Mouse (Mus musculus): Measurements from ENCODE around the gene Actr10. TPM values are rescaled to one million over a fixed set of nuclear protein-coding genes. Genes with fewer than 3 reads are reported as not detected.

Actr10 gene
- polyA plus RNA-seq, 1 experiment from 2014 or later: 180 TPM

GRCm38 (mm10) chr12:71001456-71001855 is 63.8 kb downstream of the Actr10 start:
- Histone ChIP-seq H3K27ac (replicated peaks) (no peak overlapping the region), H3K27me3 (no peaks in the 10 kb centered on the region), H3K4me1 (replicated peaks) (0 out of 2 replicates have a peak, but pooled peaks cover 5% of the 10 kb centered on the region), H3K9ac (no peak overlapping the region), H3K4me3 (no peak overlapping the region), H3K36me3 (peaks cover 43% of the 10 kb centered on the region), H3K4me2 (no peak overlapping the region), H3K9me3 (no peaks in the 10 kb centered on the region)
- WGBS: 62% methylated on average over 6 of the region's 6 CpGs
- no peak for ATAC-seq (ENCODE audit: low FRiP score, low read depth)

- Histone ChIP-seq H3K36me3 (peaks cover 54% of the 10 kb centered on the region), H3K9ac (no peak overlapping the region), H3K4me1 (replicated peaks) (0 out of 2 replicates have a peak, but pooled peaks cover 2% of the 10 kb centered on the region), H3K4me2 (no peak overlapping the region), H3K27me3 (no peaks in the 10 kb centered on the region), H3K27ac (replicated peaks) (no peak overlapping the region), H3K9me3 (no peaks in the 10 kb centered on the region), H3K4me3 (no peak overlapping the region)
- WGBS: 90% methylated on average over 6 of the region's 6 CpGs
- no peak for ATAC-seq (ENCODE audit: low FRiP score, low read depth)
Measured at GRCm38 (mm10) chr12:71003760-71004426, 66.2 kb downstream of the Actr10 start.

GRCm38 (mm10) chr12:71006141-71006540 is 68.5 kb downstream of the Actr10 start:
- peaks cover 61% of the 10 kb centered on the region for H3K36me3 ChIP-seq

GRCm38 (mm10) chr12:71006901-71007300 is 69.2 kb downstream of the Actr10 start:
- Histone ChIP-seq H3K27me3 (no peaks in the 10 kb centered on the region), H3K27ac (replicated peaks) (no peak overlapping the region), H3K4me3 (no peak overlapping the region), H3K4me2 (no peak overlapping the region), H3K9ac (no peak overlapping the region), H3K36me3 (peaks cover 61% of the 10 kb centered on the region), H3K4me1 (replicated peaks) (peaks cover 2% of the 10 kb centered on the region), H3K9me3 (no peaks in the 10 kb centered on the region)
- ATAC-seq (ENCODE audit: low FRiP score, low read depth): no peak
- 91% methylated on average over 7 of the region's 7 CpGs for WGBS

More at GRCm38 (mm10) chr12:71006141-71006540, 68.5 kb downstream of the Actr10 start:
- 89% methylated on average over 6 of the region's 6 CpGs for WGBS
- Histone ChIP-seq H3K9ac (no peak overlapping the region), H3K27me3 (no peaks in the 10 kb centered on the region), H3K9me3 (no peaks in the 10 kb centered on the region), H3K4me1 (replicated peaks) (no peaks in the 10 kb centered on the region), H3K4me3 (no peak overlapping the region), H3K4me2 (no peak overlapping the region), H3K27ac (replicated peaks) (no peak overlapping the region)
- no peak for ATAC-seq (ENCODE audit: low FRiP score, low read depth)

GRCm38 (mm10) chr12:71009769-71010168 is 72.1 kb downstream of the Actr10 start:
- H3K4me2 ChIP-seq: no peak overlapping the region
- peaks cover 26% of the 10 kb centered on the region for H3K4me1 ChIP-seq (replicated peaks)
- no peak overlapping the region for H3K27ac ChIP-seq (replicated peaks)
- no peak overlapping the region for H3K4me3 ChIP-seq
- no peak overlapping the region for H3K9ac ChIP-seq
- no peak for ATAC-seq (ENCODE audit: low FRiP score, low read depth)
- H3K9me3 ChIP-seq: no peaks in the 10 kb centered on the region
- peaks cover 53% of the 10 kb centered on the region for H3K36me3 ChIP-seq
- 73% methylated on average over 4 of the region's 4 CpGs for WGBS
- no peaks in the 10 kb centered on the region for H3K27me3 ChIP-seq

Other genes starting within 250 kb of the Actr10 start
- 8.9 and 9.3 TPM in 2 replicates for gene Frmd6, start 112.3 kb upstream of the Actr10 start, polyA plus RNA-seq (2015; fragmentation: Nextera tagmentation; extraction: Ambion mirVana)
- 492 and 509 TPM in 2 replicates for gene Psma3, start 36.8 kb downstream of the Actr10 start, polyA plus RNA-seq (2015; fragmentation: Nextera tagmentation; extraction: Ambion mirVana)
- 40.1 and 43.1 TPM in 2 replicates for gene Arid4a, start 78.1 kb downstream of the Actr10 start, polyA plus RNA-seq (2015; fragmentation: Nextera tagmentation; extraction: Ambion mirVana)
- gene Tomm20l, start 173.6 kb downstream of the Actr10 start, polyA plus RNA-seq (2015; fragmentation: Nextera tagmentation; extraction: Ambion mirVana): not detected in 2 replicates
- gene Timm9, start 198.8 kb downstream of the Actr10 start, polyA plus RNA-seq (2015; fragmentation: Nextera tagmentation; extraction: Ambion mirVana): 107 and 114 TPM in 2 replicates
- 10.6 and 12.1 TPM in 2 replicates for gene 2700049A03Rik, start 199.0 kb downstream of the Actr10 start, polyA plus RNA-seq (2015; fragmentation: Nextera tagmentation; extraction: Ambion mirVana)

Measured in hindbrain, embryonic 15.5 days (tissue).